Mouse (Mus musculus) CH12.LX (cell line): ENCODE measurements around the gene Olfm3. TPM values are rescaled to one million over a fixed set of nuclear protein-coding genes. Genes with fewer than 3 reads are reported as not detected.

Experiments
- DNase-seq: peaks from one replicate; pipeline ENCODE4 v3.0.0-alpha.2; 2013; ENCODE audit errors: extremely low read depth
- H3K27ac ChIP-seq: 2 replicates; pipeline ENCODE4 v1.5.1; 2012; ENCODE audit warnings: low read depth, mild to moderate bottlenecking, control low read depth, moderate library complexity; ENCODE audit not compliant: insufficient read depth
- H3K27me3 ChIP-seq: replicated peaks from 2 replicates; pipeline ENCODE3; 2012; ENCODE audit warnings: inconsistent platforms
- H3K36me3 ChIP-seq, 2 experiments: replicated peaks in 1 of 2; 2 replicates each; pipeline versions ENCODE3 to v1.6.1; 2012; ENCODE audit warnings: inconsistent platforms in 1 of 2, low read length in 1 of 2, mild to moderate bottlenecking in 1 of 2, mixed read lengths in 1 of 2, moderate library complexity in 1 of 2; ENCODE audit not compliant: control insufficient read depth in 1 of 2, insufficient read depth in 1 of 2
- H3K4me1 ChIP-seq, 2 experiments: 2 replicates each; pipeline ENCODE4 v1.6.1; 2012; ENCODE audit warnings: inconsistent platforms in 1 of 2, moderate library complexity in 1 of 2; ENCODE audit not compliant: insufficient read depth in 2 of 2, control insufficient read depth in 1 of 2
- H3K4me2 ChIP-seq: 2 replicates; pipeline ENCODE4 v1.6.1; 2012; ENCODE audit warnings: low read depth, mild to moderate bottlenecking, control low read depth; ENCODE audit not compliant: poor library complexity, insufficient read depth, severe bottlenecking
- H3K4me3 ChIP-seq, 3 experiments: fragments of 150-350 bp in 1 of 3; sonication (generic) in 1 of 3; replicated peaks in 1 of 3; 2 replicates each; pipeline versions ENCODE3 to v1.5.1; 2011 to 2012; ENCODE audit warnings: low read depth in 2 of 3, low read length in 2 of 3, mild to moderate bottlenecking in 2 of 3, moderate library complexity in 2 of 3, control low read depth in 1 of 3, improper control_type of control experiment in 1 of 3, inconsistent platforms in 1 of 3, mixed read lengths in 1 of 3; ENCODE audit not compliant: poor library complexity in 1 of 3
- H3K79me2 ChIP-seq: replicated peaks from 2 replicates; pipeline ENCODE4 v1.6.1; 2012; ENCODE audit warnings: mild to moderate bottlenecking, moderate library complexity; ENCODE audit not compliant: control insufficient read depth, poor library complexity, insufficient read depth, severe bottlenecking; ENCODE audit errors: extremely low read depth
- H3K9ac ChIP-seq: 2 replicates; pipeline ENCODE4 v1.6.1; 2012; ENCODE audit warnings: low read depth, mild to moderate bottlenecking, control low read depth, moderate library complexity; ENCODE audit not compliant: insufficient read depth
- H3K9me3 ChIP-seq: replicated peaks from 2 replicates; pipeline ENCODE3; 2012; ENCODE audit warnings: low read length, inconsistent platforms, mixed read lengths
- ELF1 ChIP-seq: IDR thresholded peaks from 2 replicates; pipeline ENCODE4 v1.6.1; 2014; ENCODE audit warnings: low read depth, mild to moderate bottlenecking, inconsistent platforms, low read length, improper control_type of control experiment
- GABPA ChIP-seq: IDR thresholded peaks from 2 replicates; pipeline ENCODE4 v1.6.1; 2012; ENCODE audit warnings: low read depth, low read length, improper control_type of control experiment, inconsistent platforms; ENCODE audit not compliant: insufficient replicate concordance
- IRF4 ChIP-seq: IDR thresholded peaks from 2 replicates; pipeline ENCODE4 v1.6.1; 2014; ENCODE audit warnings: low read depth, mild to moderate bottlenecking, inconsistent platforms, low read length, improper control_type of control experiment
- KAT2A ChIP-seq: IDR thresholded peaks from 2 replicates; pipeline ENCODE4 v1.6.1; 2012; ENCODE audit warnings: low read length, improper control_type of control experiment, inconsistent platforms; ENCODE audit not compliant: insufficient replicate concordance
- MAFK ChIP-seq: IDR thresholded peaks from 2 replicates; pipeline ENCODE4 v1.6.1; 2011; ENCODE audit warnings: low read length, improper control_type of control experiment; ENCODE audit not compliant: insufficient replicate concordance
- MAX ChIP-seq: IDR thresholded peaks from 2 replicates; pipeline ENCODE4 v1.6.1; 2011; ENCODE audit warnings: low read length, improper control_type of control experiment
- MAZ ChIP-seq: IDR thresholded peaks from 2 replicates; pipeline ENCODE4 v1.6.1; 2012; ENCODE audit warnings: low read depth, mild to moderate bottlenecking, inconsistent platforms, low read length, improper control_type of control experiment, moderate library complexity
- MEF2A ChIP-seq: IDR thresholded peaks from 2 replicates; pipeline ENCODE4 v1.6.1; 2014; ENCODE audit warnings: low read depth, mild to moderate bottlenecking, inconsistent platforms, low read length, improper control_type of control experiment, borderline replicate concordance
- MXI1 ChIP-seq: IDR thresholded peaks from 2 replicates; pipeline ENCODE4 v1.6.1; 2011; ENCODE audit warnings: mild to moderate bottlenecking, low read depth, low read length, improper control_type of control experiment
- MYC ChIP-seq: IDR thresholded peaks from 2 replicates; pipeline ENCODE4 v1.6.1; 2011; ENCODE audit warnings: low read depth, mild to moderate bottlenecking, improper control_type of control experiment, low read length
- NRF1 ChIP-seq: IDR thresholded peaks from 2 replicates; pipeline ENCODE4 v1.6.1; 2014; ENCODE audit warnings: low read depth, mild to moderate bottlenecking, inconsistent platforms, low read length, improper control_type of control experiment, moderate library complexity
- PAX5 ChIP-seq: IDR thresholded peaks from 2 replicates; pipeline ENCODE4 v1.6.1; 2012; ENCODE audit warnings: low read length, inconsistent platforms, mixed read lengths
- POLR2A ChIP-seq: IDR thresholded peaks from 2 replicates; pipeline ENCODE4 v1.6.1; 2011; ENCODE audit warnings: low read depth, mild to moderate bottlenecking, improper control_type of control experiment, low read length
- RAD21 ChIP-seq: IDR thresholded peaks from 2 replicates; pipeline ENCODE4 v1.6.1; 2011; ENCODE audit warnings: low read depth, mild to moderate bottlenecking, low read length, improper control_type of control experiment, moderate library complexity
- SIN3A ChIP-seq: IDR thresholded peaks from 2 replicates; pipeline ENCODE4 v1.6.1; 2012; ENCODE audit warnings: low read length, improper control_type of control experiment, inconsistent platforms
- TBP ChIP-seq: conservative IDR thresholded peaks from 2 replicates; pipeline ENCODE4 v1.6.1; 2011; ENCODE audit warnings: low read depth, low read length, improper control_type of control experiment
- UBTF ChIP-seq: IDR thresholded peaks from 2 replicates; pipeline ENCODE4 v1.6.1; 2012; ENCODE audit warnings: low read depth, mild to moderate bottlenecking, inconsistent platforms, low read length, improper control_type of control experiment, moderate library complexity
- USF2 ChIP-seq: conservative IDR thresholded peaks from 2 replicates; pipeline ENCODE4 v1.6.1; 2011; ENCODE audit warnings: low read depth, low read length, improper control_type of control experiment
- ZC3H11A ChIP-seq: IDR thresholded peaks from 2 replicates; pipeline ENCODE4 v1.6.1; 2012; ENCODE audit warnings: low read depth, mild to moderate bottlenecking, inconsistent platforms, low read length, improper control_type of control experiment
- ZKSCAN1 ChIP-seq: IDR thresholded peaks from 2 replicates; pipeline ENCODE4 v1.6.1; 2012; ENCODE audit warnings: low read depth, inconsistent platforms, low read length, improper control_type of control experiment, borderline replicate concordance
- ZMIZ1 ChIP-seq: IDR thresholded peaks from 2 replicates; pipeline ENCODE4 v1.6.1; 2012; ENCODE audit warnings: low read depth, mild to moderate bottlenecking, inconsistent platforms, low read length, improper control_type of control experiment
- ZNF384 ChIP-seq: IDR thresholded peaks from 2 replicates; pipeline ENCODE4 v1.6.1; 2012; ENCODE audit warnings: low read depth, low read length, improper control_type of control experiment, inconsistent platforms
- dilution Hi-C: fragments of 300-500 bp; cut with MboI; formaldehyde crosslinking; loops from 2 replicates; pipeline ENCODE4 v1.14.3; 2020; ENCODE audit warnings: low sequenced_read_pairs; ENCODE audit not compliant: extremely low pct_unique_long_range_greater_than_20kb, extremely low pct_ligation_motif_present
- in situ Hi-C: fragments of 300-500 bp; cut with MboI; formaldehyde crosslinking; loops from 3 replicates; pipeline ENCODE4 v1.14.3; 2019; ENCODE audit warnings: low sequenced_read_pairs, low pct_ligation_motif_present, low pct_unique_long_range_greater_than_20kb, mixed read lengths
- polyA plus RNA-seq: library from polyadenylated mRNA; unstranded; fragments of >175 nt; gene quantifications from 2 replicates; pipeline ENCODE4 v1.2.1, GENCODE M21; 2012; ENCODE audit warnings: low read depth; ENCODE audit not compliant: insufficient read length
- total RNA-seq, 2 experiments: library from RNA; depleted of rRNA; stranded (reverse); fragments of 300-350 nt in 1 of 2; fragments of >200 nt in 1 of 2; gene quantifications; 2 replicates each; pipeline ENCODE4 v1.2.3; 2012 to 2014

Olfm3 gene
- total and polyA plus RNA-seq, 3 experiments: not detected

DNA sequence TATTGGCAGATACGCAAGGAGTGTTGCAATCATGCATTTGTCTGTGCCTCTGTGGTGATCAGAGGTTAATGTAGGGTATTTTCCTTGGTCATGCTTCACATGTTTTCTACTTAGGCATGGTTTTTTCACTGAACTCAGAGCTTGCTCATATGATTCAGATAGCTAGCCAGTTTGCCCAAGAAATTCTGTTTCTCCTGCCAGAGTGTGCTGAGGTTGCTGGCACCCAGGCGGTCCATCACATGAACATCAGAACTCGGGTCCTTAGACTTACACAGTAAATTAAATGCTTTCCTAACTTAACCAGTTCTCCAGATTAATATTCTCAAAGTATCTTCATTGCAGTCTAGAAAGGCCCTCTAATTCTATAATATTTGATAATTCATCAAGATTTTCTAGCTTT, 5.0 kb downstream of the Olfm3 start:
- no peaks in the 10 kb centered on the region for H3K79me2 ChIP-seq
- DNase-seq: no peak
- no peaks in the 10 kb centered on the region for H3K27me3 ChIP-seq
- H3K4me3 ChIP-seq: no peak overlapping the region
- dilution Hi-C loops: no loop called here
- no peak overlapping the region for H3K9ac ChIP-seq
- no peak overlapping the region for H3K4me2 ChIP-seq
- no peak overlapping the region for H3K27ac ChIP-seq
- no peaks in the 10 kb centered on the region for H3K36me3 ChIP-seq
- in situ Hi-C loops: no loop called here
- TF ChIP-seq MAX (no peak), IRF4 (no peak), TBP (no peak), RAD21 (no peak), ZKSCAN1 (no peak), MYC (no peak), MAZ (no peak), GABPA (no peak), ZNF384 (no peak), MEF2A (no peak), SIN3A (no peak), ELF1 (no peak)
- H3K4me1 ChIP-seq: no peaks in the 10 kb centered on the region
- H3K9me3 ChIP-seq: no peaks in the 10 kb centered on the region

- dilution Hi-C loops: no loop called here
- H3K4me1 ChIP-seq: no peaks in the 10 kb centered on the region
Observed at GRCm38 (mm10) chr3:114920102-114920501, 16.2 kb downstream of the Olfm3 start.

More at GRCm38 (mm10) chr3:114920102-114920501, 16.2 kb downstream of the Olfm3 start:
- in situ Hi-C loops: no loop called here
- Histone ChIP-seq H3K4me2 (no peak overlapping the region), H3K9me3 (no peaks in the 10 kb centered on the region), H3K27me3 (no peaks in the 10 kb centered on the region), H3K9ac (no peak overlapping the region), H3K4me3 (no peak overlapping the region), H3K36me3 (no peaks in the 10 kb centered on the region), H3K79me2 (no peaks in the 10 kb centered on the region), H3K27ac (no peak overlapping the region)
- DNase-seq: no peak
- TF ChIP-seq KAT2A (no peak), RAD21 (no peak), NRF1 (no peak), USF2 (no peak), UBTF (no peak), MYC (no peak), ZNF384 (no peak), GABPA (no peak), ELF1 (no peak), MXI1 (no peak), ZMIZ1 (no peak), MAFK (no peak), PAX5 (no peak), ZC3H11A (no peak), IRF4 (no peak), POLR2A (no peak)
